Mouse (Mus musculus): ENCODE data around the gene Plekhg3. TPM values are rescaled to one million over a fixed set of nuclear protein-coding genes. Genes with fewer than 3 reads are reported as not detected.

Plekhg3 gene
- total RNA-seq (2012; rRNA removed): 10.9 and 12.1 TPM in 2 replicates

- H3K27ac ChIP-seq (ENCODE audit: insufficient read depth, low read depth, low read length, poor library complexity, severe bottlenecking): no peak within 1 kb of the TSS; the same call in 1 of the 2 replicates
- H3K4me1 ChIP-seq (ENCODE audit: control insufficient read depth in 2 of 2, insufficient read depth in 2 of 2, low read length in 2 of 2, poor library complexity in 1 of 2): peaks cover 2 to 15% of the 10 kb centered on the region in 2 experiments
- DNase-seq (ENCODE audit: low read depth, low spot score): no peak
- in situ Hi-C loops (cut with MboI; ENCODE audit: low sequenced_read_pairs in 2 of 2, unreplicated experiment in 2 of 2): no loop called here
- H3K36me3 ChIP-seq (ENCODE audit: control insufficient read depth, insufficient read depth, low read length, poor library complexity, severe bottlenecking): no peaks in the 10 kb centered on the region
- no peaks in the 10 kb centered on the region for H3K9me3 ChIP-seq (ENCODE audit: control insufficient read depth, insufficient read depth, low read depth, low read length)
- 0 out of 4 replicates have a peak within 1 kb of the TSS, but pooled peaks of 1 of the 2 experiments have one; percentile 92 for H3K4me3 ChIP-seq (ENCODE audit: insufficient read depth in 1 of 2, low read depth in 1 of 2, low read length in 2 of 2, poor library complexity in 1 of 2, severe bottlenecking in 1 of 2)
- no peak for TF ChIP-seq CHD2 (IDR thresholded peaks at IDR 0.05; ENCODE audit: low read depth, low read length)
- no peak for TF ChIP-seq HCFC1 (IDR thresholded peaks at IDR 0.05; ENCODE audit: borderline replicate concordance, insufficient read depth, low read length)
- no peak for TF ChIP-seq ZNF384 (IDR thresholded peaks at IDR 0.05; ENCODE audit: low read depth, low read length)
- no peak for TF ChIP-seq ZC3H11A (IDR thresholded peaks at IDR 0.05; ENCODE audit: borderline replicate concordance, low read depth, low read length)
- no peak for TF ChIP-seq MAFK (IDR thresholded peaks at IDR 0.05; ENCODE audit: insufficient read depth, low read depth, low read length)
- no peak within 1 kb of the TSS for H3K9ac ChIP-seq (ENCODE audit: insufficient read depth, low read depth, low read length, poor library complexity, severe bottlenecking)
These were observed at the start of gene Plekhg3 for GRCm38 (mm10) chr12:76530580-76531139. TSS of gene Plekhg3 (plus strand) at chr12:76530891.

- Histone ChIP-seq H3K9me3 (ENCODE audit: control insufficient read depth, insufficient read depth, low read depth, low read length) (no peaks in the 10 kb centered on the region), H3K4me3 (ENCODE audit: insufficient read depth in 1 of 2, low read depth in 1 of 2, low read length in 2 of 2, poor library complexity in 1 of 2, severe bottlenecking in 1 of 2) (no peak overlapping the region), H3K27ac (ENCODE audit: insufficient read depth, low read depth, low read length, poor library complexity, severe bottlenecking) (no peak overlapping the region), H3K36me3 (ENCODE audit: control insufficient read depth, insufficient read depth, low read length, poor library complexity, severe bottlenecking) (no peaks in the 10 kb centered on the region), H3K4me1 (ENCODE audit: control insufficient read depth in 2 of 2, insufficient read depth in 2 of 2, low read length in 2 of 2, poor library complexity in 1 of 2) (peaks cover 3 to 22% of the 10 kb centered on the region in 2 experiments; a peak in 3 of 4 replicates), H3K9ac (ENCODE audit: insufficient read depth, low read depth, low read length, poor library complexity, severe bottlenecking) (no peak overlapping the region)
- no peak for DNase-seq (ENCODE audit: low read depth, low spot score)
- in situ Hi-C loops (cut with MboI; ENCODE audit: low sequenced_read_pairs in 2 of 2, unreplicated experiment in 2 of 2): no loop called here
- TF ChIP-seq ZNF384 (IDR thresholded peaks at IDR 0.05; ENCODE audit: low read depth, low read length): no peak
- no peak for TF ChIP-seq ZC3H11A (IDR thresholded peaks at IDR 0.05; ENCODE audit: borderline replicate concordance, low read depth, low read length)
- TF ChIP-seq HCFC1 (IDR thresholded peaks at IDR 0.05; ENCODE audit: borderline replicate concordance, insufficient read depth, low read length): no peak
- TF ChIP-seq MAFK (IDR thresholded peaks at IDR 0.05; ENCODE audit: insufficient read depth, low read depth, low read length): no peak
- no peak for TF ChIP-seq CHD2 (IDR thresholded peaks at IDR 0.05; ENCODE audit: low read depth, low read length)
These were observed 48.2 kb upstream of the Plekhg3 start for GRCm38 (mm10) chr12:76482446-76482845.

- Histone ChIP-seq H3K4me3 (ENCODE audit: insufficient read depth in 1 of 2, low read depth in 1 of 2, low read length in 2 of 2, poor library complexity in 1 of 2, severe bottlenecking in 1 of 2) (no peak overlapping the region), H3K9me3 (ENCODE audit: control insufficient read depth, insufficient read depth, low read depth, low read length) (no peaks in the 10 kb centered on the region), H3K4me1 (ENCODE audit: control insufficient read depth in 2 of 2, insufficient read depth in 2 of 2, low read length in 2 of 2, poor library complexity in 1 of 2) (peaks cover 3 to 22% of the 10 kb centered on the region in 2 experiments; a peak in 3 of 4 replicates), H3K27ac (ENCODE audit: insufficient read depth, low read depth, low read length, poor library complexity, severe bottlenecking) (no peak overlapping the region), H3K9ac (ENCODE audit: insufficient read depth, low read depth, low read length, poor library complexity, severe bottlenecking) (no peak overlapping the region), H3K36me3 (ENCODE audit: control insufficient read depth, insufficient read depth, low read length, poor library complexity, severe bottlenecking) (no peaks in the 10 kb centered on the region)
- in situ Hi-C loops (cut with MboI; ENCODE audit: low sequenced_read_pairs in 2 of 2, unreplicated experiment in 2 of 2): no loop called here
- no peak for DNase-seq (ENCODE audit: low read depth, low spot score)
- TF ChIP-seq ZNF384 (IDR thresholded peaks at IDR 0.05; ENCODE audit: low read depth, low read length) (no peak), HCFC1 (IDR thresholded peaks at IDR 0.05; ENCODE audit: borderline replicate concordance, insufficient read depth, low read length) (no peak), ZC3H11A (IDR thresholded peaks at IDR 0.05; ENCODE audit: borderline replicate concordance, low read depth, low read length) (no peak), CHD2 (IDR thresholded peaks at IDR 0.05; ENCODE audit: low read depth, low read length) (no peak), MAFK (IDR thresholded peaks at IDR 0.05; ENCODE audit: insufficient read depth, low read depth, low read length) (no peak)
These were observed 47.7 kb upstream of the Plekhg3 start for GRCm38 (mm10) chr12:76482948-76483347.

GRCm38 (mm10) chr12:76484881-76485280 lies 45.8 kb upstream of the Plekhg3 start:
- H3K36me3 ChIP-seq (ENCODE audit: control insufficient read depth, insufficient read depth, low read length, poor library complexity, severe bottlenecking): no peaks in the 10 kb centered on the region
- H3K4me3 ChIP-seq (ENCODE audit: insufficient read depth in 1 of 2, low read depth in 1 of 2, low read length in 2 of 2, poor library complexity in 1 of 2, severe bottlenecking in 1 of 2): no peak overlapping the region
- H3K9me3 ChIP-seq (ENCODE audit: control insufficient read depth, insufficient read depth, low read depth, low read length): no peaks in the 10 kb centered on the region
- DNase-seq (ENCODE audit: low read depth, low spot score): no peak
- TF ChIP-seq CHD2 (IDR thresholded peaks at IDR 0.05; ENCODE audit: low read depth, low read length): no peak
- peaks cover 3 to 14% of the 10 kb centered on the region in 2 experiments; a peak in 3 of 4 replicates for H3K4me1 ChIP-seq (ENCODE audit: control insufficient read depth in 2 of 2, insufficient read depth in 2 of 2, low read length in 2 of 2, poor library complexity in 1 of 2)
- in situ Hi-C loops (cut with MboI; ENCODE audit: low sequenced_read_pairs in 2 of 2, unreplicated experiment in 2 of 2): no loop called here
- no peak overlapping the region for H3K27ac ChIP-seq (ENCODE audit: insufficient read depth, low read depth, low read length, poor library complexity, severe bottlenecking)
- no peak overlapping the region for H3K9ac ChIP-seq (ENCODE audit: insufficient read depth, low read depth, low read length, poor library complexity, severe bottlenecking)

GRCm38 (mm10) chr12:76485381-76485780 lies 45.3 kb upstream of the Plekhg3 start:
- no peak for TF ChIP-seq HCFC1 (IDR thresholded peaks at IDR 0.05; ENCODE audit: borderline replicate concordance, insufficient read depth, low read length)
- TF ChIP-seq ZNF384 (IDR thresholded peaks at IDR 0.05; ENCODE audit: low read depth, low read length): no peak
- TF ChIP-seq CHD2 (IDR thresholded peaks at IDR 0.05; ENCODE audit: low read depth, low read length): no peak
- H3K4me3 ChIP-seq (ENCODE audit: insufficient read depth in 1 of 2, low read depth in 1 of 2, low read length in 2 of 2, poor library complexity in 1 of 2, severe bottlenecking in 1 of 2): no peak overlapping the region
- in situ Hi-C loops (cut with MboI; ENCODE audit: low sequenced_read_pairs in 2 of 2, unreplicated experiment in 2 of 2): no loop called here
- no peaks in the 10 kb centered on the region for H3K36me3 ChIP-seq (ENCODE audit: control insufficient read depth, insufficient read depth, low read length, poor library complexity, severe bottlenecking)
- no peak overlapping the region for H3K27ac ChIP-seq (ENCODE audit: insufficient read depth, low read depth, low read length, poor library complexity, severe bottlenecking)
- DNase-seq (ENCODE audit: low read depth, low spot score): no peak
- H3K9ac ChIP-seq (ENCODE audit: insufficient read depth, low read depth, low read length, poor library complexity, severe bottlenecking): no peak overlapping the region; the same call in 1 of the 2 replicates
- no peaks in the 10 kb centered on the region for H3K9me3 ChIP-seq (ENCODE audit: control insufficient read depth, insufficient read depth, low read depth, low read length)
- peaks cover 3 to 14% of the 10 kb centered on the region in 2 experiments; a peak in 3 of 4 replicates for H3K4me1 ChIP-seq (ENCODE audit: control insufficient read depth in 2 of 2, insufficient read depth in 2 of 2, low read length in 2 of 2, poor library complexity in 1 of 2)
